Mouse (Mus musculus) intestine, embryonic 15.5 days (tissue): ENCODE data around the gene Rnf180. TPM values are rescaled to one million over a fixed set of nuclear protein-coding genes. Genes with fewer than 3 reads are reported as not detected.

Source experiments
- ATAC-seq: fragments of 200-750 bp; cut with Nextera tagmentation; 2 replicates; pipeline ENCODE4 v1.8.0; 2017; ENCODE audit warnings: moderate TSS enrichment, moderate library complexity
- H3K27ac ChIP-seq: fragments of 300-500 bp; sonication (generic); 2 replicates; pipeline ENCODE4 v1.5.1; 2015; ENCODE audit warnings: mild to moderate bottlenecking, inconsistent platforms
- H3K27me3 ChIP-seq: fragments of 300-500 bp; sonication (generic); replicated peaks from 2 replicates; pipeline ENCODE4 v1.6.1; 2015; ENCODE audit warnings: inconsistent platforms
- H3K36me3 ChIP-seq: fragments of 300-500 bp; sonication (generic); 2 replicates; pipeline ENCODE4 v1.6.1; 2015; ENCODE audit warnings: inconsistent platforms
- H3K4me1 ChIP-seq: fragments of 300-500 bp; sonication (generic); replicated peaks from 2 replicates; pipeline ENCODE4 v1.6.1; 2015; ENCODE audit warnings: inconsistent platforms
- H3K4me2 ChIP-seq: fragments of 300-500 bp; sonication (generic); replicated peaks from 2 replicates; pipeline ENCODE4 v1.6.1; 2015; ENCODE audit warnings: mild to moderate bottlenecking, inconsistent platforms
- H3K4me3 ChIP-seq: fragments of 300-500 bp; sonication (generic); replicated peaks from 2 replicates; pipeline ENCODE4 v1.5.1; 2015; ENCODE audit warnings: inconsistent platforms
- H3K9ac ChIP-seq: fragments of 300-500 bp; sonication (generic); 2 replicates; pipeline ENCODE4 v1.6.1; 2015; ENCODE audit warnings: inconsistent platforms
- H3K9me3 ChIP-seq: fragments of 300-500 bp; sonication (generic); 2 replicates; pipeline ENCODE4 v1.6.1; 2016; ENCODE audit warnings: inconsistent platforms
- WGBS: fragments of 180-500 bp; shearing (Covaris S2); methylation state at CpG from one replicate; pipeline ENCODE4 v1.1.7; 2015; 5-methylcytosine and 5-hydroxymethylcytosine counted together
- polyA plus RNA-seq: library from polyadenylated mRNA; unstranded; fragments of >200 nt; fragmentation: Nextera tagmentation; extraction: Ambion mirVana; gene quantifications from 2 replicates; pipeline ENCODE4 v1.2.1, GENCODE M21; 2015

Rnf180 gene
- polyA plus RNA-seq, 1 experiment from 2014 or later: 3.0 TPM

DNA sequence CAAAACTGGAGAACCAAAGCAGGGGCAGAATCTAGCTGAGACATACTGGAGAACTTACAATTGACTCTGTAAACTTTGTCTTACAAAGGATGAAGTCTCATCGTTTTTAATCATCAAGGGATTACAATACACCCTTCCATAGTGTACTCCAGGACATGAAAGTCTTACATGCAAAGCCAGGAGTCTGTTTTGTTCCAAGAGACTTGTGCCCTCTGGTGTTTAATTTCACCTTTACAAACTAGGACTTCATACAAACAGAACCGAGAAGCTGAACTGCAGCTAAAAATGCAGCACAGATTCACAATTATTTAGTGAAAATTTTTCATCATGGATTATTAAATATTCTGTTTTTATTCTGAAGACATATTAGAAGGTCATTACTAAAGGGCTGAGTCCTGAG is 53.8 kb downstream of the Rnf180 start:
- no peak for ATAC-seq
- no peak overlapping the region for H3K4me3 ChIP-seq
- H3K4me1 ChIP-seq: no peaks in the 10 kb centered on the region
- no peak overlapping the region for H3K4me2 ChIP-seq
- H3K27me3 ChIP-seq: no peaks in the 10 kb centered on the region
- H3K36me3 ChIP-seq: no peaks in the 10 kb centered on the region
- H3K9ac ChIP-seq: no peak overlapping the region
- H3K9me3 ChIP-seq: no peaks in the 10 kb centered on the region
- no peak overlapping the region for H3K27ac ChIP-seq
- 61% methylated on average over 2 of the region's 2 CpGs for WGBS

DNA sequence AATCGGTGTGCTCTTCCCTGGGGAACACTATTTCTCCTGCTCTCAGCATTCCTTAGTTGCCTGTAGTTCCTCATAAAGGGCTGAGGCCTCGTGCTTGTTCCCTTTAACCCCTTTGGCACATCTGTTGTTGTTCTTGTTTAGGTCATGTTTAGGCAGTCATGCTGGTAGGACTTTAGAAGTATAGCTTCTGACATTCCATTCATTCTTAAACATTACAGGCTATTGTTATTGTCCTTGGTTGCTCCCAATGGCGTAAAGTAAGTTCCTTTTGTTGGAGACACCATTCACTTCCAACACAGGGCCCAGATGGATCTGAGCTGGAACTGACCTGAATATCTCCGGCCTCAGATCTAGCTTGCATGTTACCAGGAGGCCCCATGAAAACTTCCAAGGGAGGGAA is 67.5 kb downstream of the Rnf180 start:
- WGBS: 68% methylated on average over 4 of the region's 4 CpGs
- no peak for ATAC-seq
- H3K27ac ChIP-seq: no peak overlapping the region
- H3K9me3 ChIP-seq: no peaks in the 10 kb centered on the region
- no peak overlapping the region for H3K9ac ChIP-seq
- H3K4me2 ChIP-seq: no peak overlapping the region
- H3K4me3 ChIP-seq: no peak overlapping the region
- no peaks in the 10 kb centered on the region for H3K4me1 ChIP-seq
- no peaks in the 10 kb centered on the region for H3K27me3 ChIP-seq
- H3K36me3 ChIP-seq: no peaks in the 10 kb centered on the region

GRCm38 (mm10) chr13:105224048-105224447 is 70.6 kb downstream of the Rnf180 start:
- Histone ChIP-seq H3K9ac (no peak overlapping the region), H3K4me3 (no peak overlapping the region), H3K9me3 (no peaks in the 10 kb centered on the region), H3K4me1 (no peaks in the 10 kb centered on the region), H3K4me2 (no peak overlapping the region), H3K27ac (no peak overlapping the region), H3K36me3 (no peaks in the 10 kb centered on the region), H3K27me3 (no peaks in the 10 kb centered on the region)
- ATAC-seq: no peak
- 54% methylated on average over 10 of the region's 10 CpGs for WGBS

GRCm38 (mm10) chr13:105223147-105223546 is 71.5 kb downstream of the Rnf180 start:
- Histone ChIP-seq H3K4me3 (no peak overlapping the region), H3K27me3 (no peaks in the 10 kb centered on the region), H3K9ac (no peak overlapping the region), H3K4me2 (no peak overlapping the region), H3K36me3 (no peaks in the 10 kb centered on the region), H3K27ac (no peak overlapping the region), H3K9me3 (no peaks in the 10 kb centered on the region), H3K4me1 (no peaks in the 10 kb centered on the region)
- 77% methylated on average over 3 of the region's 3 CpGs for WGBS
- ATAC-seq: peak; percentile 66; the same call in 1 of the 2 replicates

DNA sequence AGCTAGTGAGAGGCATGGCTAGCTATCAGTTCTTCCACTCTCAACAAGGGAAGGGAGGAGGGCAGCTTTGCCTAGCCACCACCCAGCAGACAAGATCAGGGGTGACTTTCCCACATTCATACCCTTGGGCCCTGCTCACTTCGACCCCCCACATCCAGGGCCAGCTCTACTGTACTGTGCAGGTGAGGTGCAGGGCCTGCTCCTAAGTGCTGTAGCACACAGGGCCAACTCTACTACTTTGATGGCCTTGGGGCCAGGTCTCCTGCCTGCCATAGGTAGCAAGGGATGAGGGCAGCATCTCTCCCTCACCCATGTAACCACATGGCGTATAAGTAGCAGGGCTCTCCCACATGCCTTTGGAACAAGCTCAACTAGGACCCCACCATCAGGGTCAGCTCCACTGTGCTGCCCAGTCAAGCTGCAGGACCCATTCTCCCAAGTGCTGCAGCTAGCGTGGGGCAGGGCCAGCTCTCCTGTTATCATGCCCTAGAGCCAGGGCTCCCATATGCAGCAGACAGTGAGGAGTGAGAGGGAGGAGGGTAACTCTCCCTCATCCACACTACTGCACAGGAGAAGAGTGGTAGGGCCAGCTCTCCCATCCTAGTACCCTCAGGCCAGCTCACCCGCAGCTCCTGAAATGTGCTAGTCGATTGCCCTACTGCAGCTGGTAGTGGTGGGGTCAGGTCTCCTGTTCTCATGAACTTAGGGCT is 72.4 kb downstream of the Rnf180 start:
- H3K4me2 ChIP-seq: no peak overlapping the region
- no peak; the same call in 1 of the 2 replicates for ATAC-seq
- H3K27ac ChIP-seq: no peak overlapping the region
- WGBS: 86% methylated on average over 5 of the region's 5 CpGs
- H3K4me3 ChIP-seq: no peak overlapping the region
- no peak overlapping the region for H3K9ac ChIP-seq
- H3K36me3 ChIP-seq: no peaks in the 10 kb centered on the region
- H3K27me3 ChIP-seq: no peaks in the 10 kb centered on the region
- H3K4me1 ChIP-seq: no peaks in the 10 kb centered on the region
- no peaks in the 10 kb centered on the region for H3K9me3 ChIP-seq

GRCm38 (mm10) chr13:105210746-105211145 is 83.9 kb downstream of the Rnf180 start:
- 77% methylated on average over 3 of the region's 3 CpGs for WGBS
- H3K27ac ChIP-seq: no peak overlapping the region
- H3K36me3 ChIP-seq: no peaks in the 10 kb centered on the region
- no peak overlapping the region for H3K4me3 ChIP-seq
- no peaks in the 10 kb centered on the region for H3K4me1 ChIP-seq
- no peak overlapping the region for H3K9ac ChIP-seq
- ATAC-seq: no peak
- H3K4me2 ChIP-seq: no peak overlapping the region
- no peaks in the 10 kb centered on the region for H3K27me3 ChIP-seq
- no peaks in the 10 kb centered on the region for H3K9me3 ChIP-seq

GRCm38 (mm10) chr13:105203851-105204250 is 90.8 kb downstream of the Rnf180 start:
- no peak overlapping the region for H3K4me2 ChIP-seq
- H3K27me3 ChIP-seq: no peaks in the 10 kb centered on the region
- no peaks in the 10 kb centered on the region for H3K4me1 ChIP-seq
- H3K9ac ChIP-seq: no peak overlapping the region
- H3K9me3 ChIP-seq: no peaks in the 10 kb centered on the region
- no peak for ATAC-seq
- no peak overlapping the region for H3K27ac ChIP-seq
- WGBS: 84% methylated on average over 3 of the region's 3 CpGs
- H3K36me3 ChIP-seq: no peaks in the 10 kb centered on the region
- no peak overlapping the region for H3K4me3 ChIP-seq

DNA sequence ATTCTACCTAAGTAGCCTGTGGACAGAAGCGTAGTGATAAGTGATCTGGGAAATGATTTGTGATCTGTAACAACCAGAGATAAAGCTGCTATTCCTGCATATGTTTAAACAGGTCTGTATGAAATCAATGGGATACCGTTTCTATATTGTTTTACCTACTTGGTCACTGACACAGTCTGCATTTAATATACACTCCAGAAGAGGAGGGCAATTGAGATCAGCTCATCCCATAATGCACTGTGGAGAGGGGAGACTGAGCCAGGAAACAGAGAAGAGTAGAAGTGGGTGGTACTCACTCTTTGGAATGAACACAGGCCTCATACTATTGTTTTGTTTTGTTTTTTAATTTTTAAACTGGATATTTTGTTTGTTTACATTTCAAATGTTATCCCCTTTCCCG is 96.0 kb downstream of the Rnf180 start:
- H3K9me3 ChIP-seq: no peaks in the 10 kb centered on the region
- ATAC-seq: no peak
- H3K36me3 ChIP-seq: no peaks in the 10 kb centered on the region
- H3K9ac ChIP-seq: no peak overlapping the region
- H3K27me3 ChIP-seq: no peaks in the 10 kb centered on the region
- H3K4me3 ChIP-seq: no peak overlapping the region
- no peaks in the 10 kb centered on the region for H3K4me1 ChIP-seq
- WGBS: 58% methylated on average over 3 of the region's 3 CpGs
- H3K27ac ChIP-seq: no peak overlapping the region
- no peak overlapping the region for H3K4me2 ChIP-seq

- Histone ChIP-seq H3K27me3 (no peaks in the 10 kb centered on the region), H3K4me2 (no peak overlapping the region), H3K9ac (no peak overlapping the region), H3K9me3 (no peaks in the 10 kb centered on the region), H3K27ac (no peak overlapping the region), H3K4me3 (no peak overlapping the region), H3K4me1 (no peaks in the 10 kb centered on the region), H3K36me3 (no peaks in the 10 kb centered on the region)
- no peak for ATAC-seq
- 45% methylated on average over 3 of the region's 3 CpGs for WGBS
Measured at GRCm38 (mm10) chr13:105198028-105198427, 96.6 kb downstream of the Rnf180 start.

DNA sequence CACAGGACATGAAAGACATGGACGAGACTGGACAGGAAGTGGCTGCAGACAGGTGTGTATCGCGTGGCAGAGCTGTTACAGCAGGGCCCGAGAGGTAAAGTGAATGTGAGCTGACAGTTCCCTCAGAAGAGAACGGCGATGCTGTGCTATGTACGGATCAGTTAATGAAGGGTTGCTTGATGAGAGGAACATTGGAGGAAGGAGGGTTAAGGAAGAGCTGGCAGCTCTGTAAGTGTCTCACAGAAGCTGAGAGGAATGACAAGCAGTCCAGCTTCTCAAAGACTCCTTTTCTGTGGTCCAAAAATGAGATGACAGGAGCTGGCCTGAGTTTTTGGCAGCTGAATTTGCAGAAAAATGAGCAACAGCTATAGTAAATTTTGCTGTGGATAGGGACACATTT is 101.0 kb downstream of the Rnf180 start:
- ATAC-seq: no peak
- WGBS: 73% methylated on average over 7 of the region's 7 CpGs
- Histone ChIP-seq H3K4me2 (no peak overlapping the region), H3K27me3 (no peaks in the 10 kb centered on the region), H3K27ac (no peak overlapping the region), H3K9me3 (no peaks in the 10 kb centered on the region), H3K4me3 (no peak overlapping the region), H3K36me3 (no peaks in the 10 kb centered on the region), H3K9ac (no peak overlapping the region), H3K4me1 (no peaks in the 10 kb centered on the region)

DNA sequence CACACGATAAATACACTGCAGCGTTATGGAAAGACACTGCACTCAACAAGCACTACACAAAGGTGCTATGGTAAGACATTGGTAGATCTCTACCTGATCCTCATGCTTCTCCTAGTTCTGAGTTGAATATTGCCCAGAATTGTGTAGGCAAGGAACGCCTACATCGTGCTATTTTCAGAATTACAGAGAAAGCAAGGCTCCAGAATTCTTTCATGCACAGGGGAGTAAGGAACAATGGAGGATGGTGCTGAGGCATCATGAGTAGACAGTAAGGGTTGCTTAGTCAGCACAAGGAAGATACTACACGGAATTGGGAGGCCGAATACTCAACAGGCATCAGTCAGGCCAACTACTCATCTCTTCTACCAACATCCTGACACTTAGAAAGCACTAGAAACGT is 105.9 kb downstream of the Rnf180 start:
- H3K9me3 ChIP-seq: no peaks in the 10 kb centered on the region
- no peak for ATAC-seq
- no peaks in the 10 kb centered on the region for H3K4me1 ChIP-seq
- H3K9ac ChIP-seq: no peak overlapping the region
- no peaks in the 10 kb centered on the region for H3K27me3 ChIP-seq
- WGBS: 82% methylated on average over 7 of the region's 7 CpGs
- no peak overlapping the region for H3K4me3 ChIP-seq
- no peaks in the 10 kb centered on the region for H3K36me3 ChIP-seq
- no peak overlapping the region for H3K27ac ChIP-seq
- no peak overlapping the region for H3K4me2 ChIP-seq

DNA sequence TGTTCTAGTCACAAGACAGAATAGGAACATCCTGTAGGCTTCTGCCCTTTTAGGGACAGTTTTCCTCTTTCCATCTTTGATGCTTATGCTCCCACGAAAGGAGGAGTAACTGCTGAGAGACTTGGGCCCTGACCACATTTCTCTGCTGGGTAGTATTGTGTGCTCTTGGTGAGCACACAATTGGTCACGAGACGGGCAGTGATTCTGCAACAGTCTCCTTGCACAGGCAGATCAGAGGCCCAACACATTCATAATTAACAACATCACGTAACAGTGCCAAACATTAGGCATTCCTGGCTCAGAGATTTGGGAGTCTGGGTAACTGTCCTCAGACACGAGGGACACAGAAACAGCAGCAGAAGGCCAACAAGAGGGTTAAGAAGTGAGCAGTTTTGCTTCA is 113.8 kb downstream of the Rnf180 start:
- Histone ChIP-seq H3K9ac (no peak overlapping the region), H3K36me3 (no peaks in the 10 kb centered on the region), H3K4me3 (no peak overlapping the region), H3K9me3 (no peaks in the 10 kb centered on the region), H3K27ac (no peak overlapping the region), H3K4me1 (no peaks in the 10 kb centered on the region), H3K27me3 (no peaks in the 10 kb centered on the region), H3K4me2 (no peak overlapping the region)
- ATAC-seq: no peak
- 85% methylated on average over 5 of the region's 5 CpGs for WGBS

DNA sequence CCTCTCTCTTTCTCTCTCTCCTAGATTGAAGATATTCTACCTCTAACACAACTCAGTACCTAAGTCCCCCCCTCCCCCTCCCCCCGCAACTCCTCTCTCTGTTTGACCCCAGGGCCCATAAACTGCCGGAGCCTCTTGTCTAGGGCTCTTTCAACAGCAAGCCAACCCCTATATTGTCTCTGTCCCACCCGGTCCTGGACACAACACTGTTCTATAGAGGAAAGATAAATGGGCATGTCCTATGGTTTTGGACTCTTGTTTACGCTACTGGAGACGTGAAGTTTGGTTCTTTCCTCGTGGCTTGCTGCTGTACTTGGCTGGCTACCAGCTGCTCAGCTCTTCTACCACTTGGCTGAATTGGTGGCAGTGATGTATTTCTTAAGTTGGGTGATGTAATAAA is 129.2 kb downstream of the Rnf180 start:
- WGBS: 53% methylated on average over 6 of the region's 6 CpGs
- no peak for ATAC-seq

More for the DNA sequence above, 129.2 kb downstream of the Rnf180 start:
- no peak overlapping the region for H3K27ac ChIP-seq
- H3K27me3 ChIP-seq: no peaks in the 10 kb centered on the region
- no peak overlapping the region for H3K4me3 ChIP-seq
- no peaks in the 10 kb centered on the region for H3K36me3 ChIP-seq
- H3K4me1 ChIP-seq: no peaks in the 10 kb centered on the region
- no peak overlapping the region for H3K9ac ChIP-seq
- no peaks in the 10 kb centered on the region for H3K9me3 ChIP-seq
- no peak overlapping the region for H3K4me2 ChIP-seq
